Mouse (Mus musculus) layer of hippocampus, adult 18-20 months (tissue): ENCODE results near the gene Ankrd33b. TPM values are rescaled to one million over a fixed set of nuclear protein-coding genes. Genes with fewer than 3 reads are reported as not detected.

Experiments
- DNase-seq, 2 experiments: peaks; one replicate each; pipeline ENCODE4 v3.0.0; 2022; ENCODE audit warnings: low spot score in 2 of 2
- total RNA-seq, 2 experiments: library from RNA; stranded (reverse); gene quantifications; 2 replicates each; pipeline ENCODE4 v1.2.3; 2021

The Ankrd33b gene
- total RNA-seq, 2 experiments from 2014 or later = 61.6 to 66.7 TPM

GRCm38 (mm10) chr15:31309526-31309925 is 58.0 kb downstream of the Ankrd33b start:
- DNase-seq = no peak

GRCm38 (mm10) chr15:31306726-31307125 is 60.8 kb downstream of the Ankrd33b start:
- DNase-seq = no peak

GRCm38 (mm10) chr15:31305181-31305580 is 62.3 kb downstream of the Ankrd33b start:
- DNase-seq = no peak

GRCm38 (mm10) chr15:31304302-31304701 is 63.2 kb downstream of the Ankrd33b start:
- no peak for DNase-seq

GRCm38 (mm10) chr15:31302293-31302990 is 65.1 kb downstream of the Ankrd33b start:
- DNase-seq = no peak

- no peak for DNase-seq
Observed at GRCm38 (mm10) chr15:31299258-31299917, 68.1 kb downstream of the Ankrd33b start.

GRCm38 (mm10) chr15:31297777-31298137 is 69.8 kb downstream of the Ankrd33b start:
- DNase-seq = no peak

- no peak for DNase-seq
Observed at GRCm38 (mm10) chr15:31296882-31297776, 70.4 kb downstream of the Ankrd33b start.

GRCm38 (mm10) chr15:31294311-31294710 is 73.2 kb downstream of the Ankrd33b start:
- DNase-seq = no peak

GRCm38 (mm10) chr15:31292627-31293026 is 74.9 kb downstream of the Ankrd33b start:
- no peak for DNase-seq

- DNase-seq = no peak
Observed at GRCm38 (mm10) chr15:31285695-31286094, 81.8 kb downstream of the Ankrd33b start.

GRCm38 (mm10) chr15:31284922-31285631 is 82.4 kb downstream of the Ankrd33b start:
- peak; percentile 62 to 78 for DNase-seq

- no peak for DNase-seq
Observed at GRCm38 (mm10) chr15:31284142-31284541, 83.4 kb downstream of the Ankrd33b start.

GRCm38 (mm10) chr15:31282353-31282752 is 85.2 kb downstream of the Ankrd33b start:
- DNase-seq = no peak

GRCm38 (mm10) chr15:31281830-31282229 is 85.7 kb downstream of the Ankrd33b start:
- no peak for DNase-seq

GRCm38 (mm10) chr15:31280683-31281082 is 86.8 kb downstream of the Ankrd33b start:
- no peak for DNase-seq

GRCm38 (mm10) chr15:31280059-31280458 is 87.5 kb downstream of the Ankrd33b start:
- DNase-seq = no peak

- DNase-seq = no peak
Observed at GRCm38 (mm10) chr15:31279577-31280004, 87.9 kb downstream of the Ankrd33b start.

- no peak for DNase-seq
Observed at GRCm38 (mm10) chr15:31279120-31279519, 88.4 kb downstream of the Ankrd33b start.

- no peak for DNase-seq
Observed at GRCm38 (mm10) chr15:31278090-31278489, 89.4 kb downstream of the Ankrd33b start.

GRCm38 (mm10) chr15:31273509-31273908 is 94.0 kb downstream of the Ankrd33b start:
- DNase-seq = no peak
